Mouse (Mus musculus): Measurements from ENCODE around the gene Gpsm3. TPM values are rescaled to one million over a fixed set of nuclear protein-coding genes. Genes with fewer than 3 reads are reported as not detected.

Gpsm3 gene
- polyA plus RNA-seq, 1 experiment from 2014 or later: 8.5 TPM

DNA sequence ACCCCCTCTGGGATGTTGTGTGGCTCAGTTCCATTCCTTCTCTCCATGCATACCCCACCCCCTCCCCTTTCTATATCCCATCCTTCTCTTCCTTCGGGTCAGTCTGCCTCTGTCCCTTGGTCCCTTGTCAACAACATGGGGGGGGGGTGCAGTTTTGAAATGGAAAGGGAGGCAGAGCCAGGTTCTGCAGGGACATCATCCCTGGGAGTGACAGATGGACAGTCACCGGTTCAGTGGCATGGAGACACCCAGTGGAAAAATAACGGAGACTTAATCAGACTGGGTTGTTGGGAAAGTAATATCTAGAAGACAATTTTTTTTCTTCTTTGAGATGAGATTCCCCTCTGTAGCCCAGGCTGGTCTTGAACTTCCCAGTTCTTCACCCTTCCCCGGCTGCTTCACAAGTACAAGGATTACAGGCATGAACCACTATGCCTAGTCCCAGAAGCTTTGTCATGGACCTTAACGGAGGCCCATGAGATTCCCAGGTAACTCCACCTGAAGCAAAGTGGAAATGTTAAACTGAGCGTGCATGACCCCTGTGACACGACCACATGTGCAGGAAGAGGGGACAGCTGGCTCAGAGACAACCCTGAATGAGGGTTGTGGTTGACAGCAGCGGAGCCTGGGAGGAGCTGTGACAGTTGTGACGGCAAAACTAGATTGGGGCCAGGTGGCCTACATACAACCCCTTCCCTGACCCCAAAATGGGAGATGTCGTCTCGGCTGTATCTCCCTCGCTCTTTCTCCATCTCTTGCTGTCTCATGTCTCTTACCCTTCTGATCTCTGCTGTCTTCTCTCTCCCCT, 40.4 kb downstream of the Gpsm3 start:
- DNase-seq (no peak), ATAC-seq (ENCODE audit: low read depth) (no peak)
- H3K36me3 ChIP-seq: peaks cover 6% of the 10 kb centered on the region; the same call in 1 of the 2 replicates
- no peak overlapping the region for H3K4me2 ChIP-seq
- H3K27me3 ChIP-seq: peaks cover 73% of the 10 kb centered on the region
- no peak overlapping the region for H3K27ac ChIP-seq
- 10% methylated on average over 12 of the region's 12 CpGs for WGBS (ENCODE audit: insufficient replicate concordance)
- no peaks in the 10 kb centered on the region for H3K9me3 ChIP-seq (replicated peaks)
- peak overlapping the region; percentile 30; the same call in 1 of the 2 replicates for H3K4me3 ChIP-seq (replicated peaks)
- H3K4me1 ChIP-seq (replicated peaks): peaks cover 69% of the 10 kb centered on the region
- H3K9ac ChIP-seq: no peak overlapping the region

DNA sequence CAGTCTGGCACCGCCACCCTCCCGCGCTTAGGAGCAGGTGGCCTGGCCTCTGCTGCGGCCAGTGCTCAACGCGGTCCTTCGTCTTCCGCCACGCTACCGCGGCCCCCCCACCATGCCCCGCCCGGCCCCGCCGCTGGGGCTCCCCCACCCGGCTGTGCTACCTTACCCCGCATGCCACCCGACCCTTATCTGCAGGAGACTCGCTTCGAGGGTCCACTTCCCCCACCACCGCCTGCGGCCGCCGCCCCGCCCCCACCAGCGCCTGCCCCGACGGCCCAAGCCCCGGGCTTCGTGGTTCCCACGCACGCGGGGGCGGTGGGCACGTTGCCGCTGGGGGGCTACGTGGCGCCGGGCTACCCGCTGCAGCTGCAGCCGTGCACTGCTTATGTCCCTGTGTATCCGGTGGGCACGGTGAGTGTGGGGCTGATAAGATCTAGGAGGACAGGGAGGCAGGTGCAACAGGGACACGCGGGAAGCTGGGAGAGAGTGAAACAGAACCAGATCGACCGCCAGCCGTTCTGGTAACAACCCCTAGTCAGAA, 41.2 kb downstream of the Gpsm3 start:
- Histone ChIP-seq H3K27ac (no peak overlapping the region), H3K27me3 (peaks cover 73% of the 10 kb centered on the region)

GRCm38 (mm10) chr17:34631647-34632046, 42.0 kb downstream of the Gpsm3 start:
- 10% methylated on average over 12 of the region's 12 CpGs for WGBS (ENCODE audit: insufficient replicate concordance)
- DNase-seq (no peak), ATAC-seq (ENCODE audit: low read depth) (no peak)
- Histone ChIP-seq H3K27ac (no peak overlapping the region), H3K9me3 (replicated peaks) (no peaks in the 10 kb centered on the region), H3K4me3 (replicated peaks) (peak overlapping the region; percentile 38), H3K4me1 (replicated peaks) (peaks cover 54% of the 10 kb centered on the region), H3K9ac (no peak overlapping the region), H3K27me3 (peaks cover 73% of the 10 kb centered on the region), H3K36me3 (no peaks in the 10 kb centered on the region), H3K4me2 (peak overlapping the region; percentile 58)

More for the DNA sequence above, 41.2 kb downstream of the Gpsm3 start:
- no peak for ATAC-seq (ENCODE audit: low read depth)
- Histone ChIP-seq H3K4me1 (replicated peaks) (peaks cover 62% of the 10 kb centered on the region), H3K4me3 (replicated peaks) (peak overlapping the region; percentile 30), H3K36me3 (no peaks in the 10 kb centered on the region), H3K4me2 (peak overlapping the region; percentile 50), H3K9ac (peak overlapping the region; percentile 23; the same call in 1 of the 2 replicates), H3K9me3 (replicated peaks) (no peaks in the 10 kb centered on the region)
- WGBS (ENCODE audit: insufficient replicate concordance): 3% methylated on average over 48 of the region's 48 CpGs
- DNase-seq: no peak

DNA sequence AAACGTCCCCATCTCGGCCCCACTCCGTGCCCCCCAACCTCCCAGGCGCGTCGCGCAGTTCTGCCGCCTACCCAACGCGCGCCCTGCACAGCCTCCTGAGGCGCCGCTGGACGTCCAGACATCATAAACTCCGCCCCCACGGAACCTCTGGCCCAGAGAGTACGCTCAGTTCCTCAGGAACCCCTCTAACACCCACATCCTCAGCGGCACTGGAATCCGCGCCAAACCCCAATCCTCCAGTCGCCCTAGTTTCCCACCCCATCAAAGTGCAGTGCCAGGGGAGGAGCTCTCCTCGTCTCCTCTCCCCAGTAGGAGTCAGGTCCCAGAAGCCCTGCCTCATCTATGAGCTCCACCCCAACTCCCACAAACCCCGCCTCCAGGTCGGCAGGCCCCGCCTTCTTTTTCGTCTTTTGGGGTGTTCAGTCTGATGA, 42.7 kb downstream of the Gpsm3 start:
- Histone ChIP-seq H3K36me3 (no peaks in the 10 kb centered on the region), H3K9ac (no peak overlapping the region), H3K4me3 (replicated peaks) (peak overlapping the region; percentile 38), H3K4me1 (replicated peaks) (peaks cover 52% of the 10 kb centered on the region), H3K9me3 (replicated peaks) (no peaks in the 10 kb centered on the region), H3K27me3 (peaks cover 73% of the 10 kb centered on the region), H3K27ac (no peak overlapping the region), H3K4me2 (peak overlapping the region; percentile 58)
- ATAC-seq (ENCODE audit: low read depth) (peak; percentile 41; the same call in 1 of the 2 replicates), DNase-seq (peak; percentile 63)
- WGBS (ENCODE audit: insufficient replicate concordance): 1% methylated on average over 26 of the region's 26 CpGs

DNA sequence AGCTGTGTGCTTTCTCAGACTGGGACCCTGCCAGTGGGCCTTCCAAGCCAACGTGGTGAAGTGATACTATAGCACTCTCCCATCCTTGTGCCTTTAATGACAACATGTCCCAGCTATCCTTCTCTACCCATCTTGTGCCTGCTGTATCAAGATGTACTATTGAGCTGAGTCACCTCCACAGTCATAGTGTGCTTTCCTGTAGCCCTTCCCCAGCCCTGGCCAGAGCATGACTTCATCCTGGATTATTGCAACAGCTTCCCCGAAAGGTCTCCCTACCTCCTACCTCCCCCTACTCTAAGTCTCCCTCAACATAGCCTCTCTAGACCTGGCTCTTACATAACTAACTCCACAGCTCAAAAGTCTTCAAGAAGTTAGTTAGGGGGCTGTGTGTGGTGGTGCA, 46.1 kb downstream of the Gpsm3 start:
- H3K27me3 ChIP-seq: peaks cover 48% of the 10 kb centered on the region
- WGBS (ENCODE audit: insufficient replicate concordance): 36% methylated on average over 2 of the region's 2 CpGs
- DNase-seq (no peak), ATAC-seq (ENCODE audit: low read depth) (no peak)
- H3K4me1 ChIP-seq (replicated peaks): peaks cover 22% of the 10 kb centered on the region
- no peak overlapping the region for H3K4me2 ChIP-seq
- H3K36me3 ChIP-seq: no peaks in the 10 kb centered on the region
- H3K4me3 ChIP-seq (replicated peaks): no peak overlapping the region
- H3K9ac ChIP-seq: no peak overlapping the region
- no peak overlapping the region for H3K27ac ChIP-seq
- H3K9me3 ChIP-seq (replicated peaks): no peaks in the 10 kb centered on the region

- no peak overlapping the region for H3K4me3 ChIP-seq (replicated peaks)
- H3K27ac ChIP-seq: no peak overlapping the region
- H3K27me3 ChIP-seq: peaks cover 39% of the 10 kb centered on the region
- no peak overlapping the region for H3K4me2 ChIP-seq
- ATAC-seq (ENCODE audit: low read depth): no peak
- no peak for DNase-seq
- no peaks in the 10 kb centered on the region for H3K9me3 ChIP-seq (replicated peaks)
- H3K36me3 ChIP-seq: no peaks in the 10 kb centered on the region
- H3K9ac ChIP-seq: no peak overlapping the region
- WGBS (ENCODE audit: insufficient replicate concordance): 54% methylated on average over 3 of the region's 3 CpGs
- H3K4me1 ChIP-seq (replicated peaks): peaks cover 4% of the 10 kb centered on the region; the same call in 1 of the 2 replicates
Measured at GRCm38 (mm10) chr17:34637459-34637858, 47.9 kb downstream of the Gpsm3 start.

- 60% methylated on average over 7 of the region's 7 CpGs for WGBS (ENCODE audit: insufficient replicate concordance)
- Histone ChIP-seq H3K27ac (no peak overlapping the region), H3K36me3 (no peaks in the 10 kb centered on the region), H3K9ac (no peak overlapping the region), H3K4me2 (no peak overlapping the region), H3K4me1 (replicated peaks) (peaks cover under 1% of the 10 kb centered on the region; the same call in 1 of the 2 replicates), H3K27me3 (peaks cover 20% of the 10 kb centered on the region), H3K9me3 (replicated peaks) (no peaks in the 10 kb centered on the region), H3K4me3 (replicated peaks) (no peak overlapping the region)
- ATAC-seq (ENCODE audit: low read depth) (no peak), DNase-seq (no peak)
Measured at GRCm38 (mm10) chr17:34639461-34640255, 50.1 kb downstream of the Gpsm3 start.

DNA sequence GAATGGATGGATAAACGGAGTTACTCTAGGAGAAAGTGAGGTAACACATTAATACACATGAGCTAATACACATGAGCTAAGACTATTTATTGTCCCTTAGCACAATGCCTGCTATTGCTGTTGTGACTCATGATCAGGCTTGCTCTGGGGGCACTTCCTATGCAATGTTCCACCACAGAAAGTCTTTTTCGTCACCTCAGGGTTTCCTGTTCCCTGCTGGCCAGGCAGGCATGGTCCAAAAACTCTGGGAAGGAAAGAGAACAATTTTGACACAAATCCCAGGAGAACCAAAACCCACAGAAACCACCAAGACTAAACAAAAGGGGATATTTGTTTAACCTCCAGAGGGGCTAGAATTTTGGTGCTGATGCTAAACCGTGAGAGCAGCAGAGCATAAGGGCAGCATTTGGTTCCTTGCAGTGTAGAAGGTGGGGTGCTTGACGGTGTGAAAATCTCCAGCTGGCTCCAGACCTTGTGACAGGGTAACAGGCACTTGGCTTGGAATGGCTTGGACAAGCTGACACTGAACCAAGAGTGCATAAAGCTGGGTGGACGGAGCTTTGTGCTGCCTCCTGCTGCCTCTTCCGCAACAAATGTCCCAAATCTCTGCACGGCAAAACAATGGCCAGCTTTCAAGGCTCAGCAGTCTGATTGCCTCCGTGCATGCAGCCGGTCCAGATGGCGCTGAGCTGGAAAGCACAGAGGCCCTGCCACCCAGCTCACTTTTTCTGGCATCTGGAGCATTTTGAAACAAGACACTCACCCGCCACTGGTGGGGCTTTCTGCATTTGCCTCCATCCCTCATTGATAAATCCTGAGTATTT, 51.4 kb downstream of the Gpsm3 start:
- 31% methylated on average over 11 of the region's 11 CpGs for WGBS (ENCODE audit: insufficient replicate concordance)
- Histone ChIP-seq H3K4me1 (replicated peaks) (peaks cover 13% of the 10 kb centered on the region), H3K27ac (no peak overlapping the region), H3K36me3 (no peaks in the 10 kb centered on the region), H3K9me3 (replicated peaks) (no peaks in the 10 kb centered on the region), H3K9ac (no peak overlapping the region), H3K4me2 (no peak overlapping the region), H3K27me3 (peaks cover 19% of the 10 kb centered on the region), H3K4me3 (replicated peaks) (no peak overlapping the region)
- no peak for DNase-seq
- no peak for ATAC-seq (ENCODE audit: low read depth)

Data from liver, embryonic 13.5 days (tissue).